Mouse (Mus musculus): ENCODE data around the gene Sesn2. TPM values are rescaled to one million over a fixed set of nuclear protein-coding genes. Genes with fewer than 3 reads are reported as not detected.
"Not testable (repeated sequence)": the region's sequence is repeated elsewhere in the genome, so short reads cannot be mapped to it uniquely, and the experiment has no call there.

The Sesn2 gene
- total RNA-seq (2021), result 10 to 100 TPM in 1 of 2 experiments, 1 to 10 TPM in 1; 9.5 to 10.2 TPM

- intact Hi-C loops (cut with DNase I), result loop anchor here (5.0 to 10.0 kb wide), 2 partner anchors 158 to 206 kb away; partner anchors contain the start of genes Rab42 and Rcc1
These were observed at the start of gene Sesn2 for GRCm38 (mm10) chr4:132510352-132510798. TSS of gene Sesn2 (minus strand) at chr4:132510501.

GRCm38 (mm10) chr4:132555550-132555949 lies 45.2 kb upstream of the Sesn2 start:
- DNase-seq (ENCODE audit: low spot score in 2 of 2); intact Hi-C loops (cut with DNase I): not testable (repeated sequence)

More at GRCm38 (mm10) chr4:132510352-132510798, at the start of gene Sesn2:
- DNase-seq (ENCODE audit: low spot score in 2 of 2), result peak; percentile 96 to 99

- DNase-seq (ENCODE audit: low spot score in 2 of 2), result no peak
- intact Hi-C loops (cut with DNase I), result no loop called here
These were observed 44.4 kb upstream of the Sesn2 start for GRCm38 (mm10) chr4:132554653-132555052.

GRCm38 (mm10) chr4:132554221-132554620 lies 43.9 kb upstream of the Sesn2 start:
- intact Hi-C loops (cut with DNase I), result no loop called here

GRCm38 (mm10) chr4:132545851-132546250 lies 35.5 kb upstream of the Sesn2 start:
- intact Hi-C loops (cut with DNase I), result loop anchor here (1.0 to 2.0 kb wide), 2 partner anchors 91 to 131 kb away; no protein-coding TSS in a partner anchor
- DNase-seq (ENCODE audit: low spot score in 2 of 2), result peak; percentile 68 to 77

More at GRCm38 (mm10) chr4:132554221-132554620, 43.9 kb upstream of the Sesn2 start:
- no peak for DNase-seq (ENCODE audit: low spot score in 2 of 2)

- intact Hi-C loops (cut with DNase I), result no loop called here
- DNase-seq (ENCODE audit: low spot score in 2 of 2), result peak in 1 of 2 experiments; percentile 74
These were observed 32.4 kb upstream of the Sesn2 start for GRCm38 (mm10) chr4:132542724-132543123.

- intact Hi-C loops (cut with DNase I), result no loop called here
- no peak for DNase-seq (ENCODE audit: low spot score in 2 of 2)
These were observed 31.1 kb upstream of the Sesn2 start for GRCm38 (mm10) chr4:132541413-132541812.

- intact Hi-C loops (cut with DNase I), result loop anchor here (10.0 kb wide), 1 partner anchor 365 kb away; no protein-coding TSS in a partner anchor
- peak in 1 of 2 experiments; percentile 41 for DNase-seq (ENCODE audit: low spot score in 2 of 2)
These were observed 29.2 kb upstream of the Sesn2 start for GRCm38 (mm10) chr4:132539481-132539880.

GRCm38 (mm10) chr4:132535406-132536121 lies 25.3 kb upstream of the Sesn2 start, which contains the start of gene Dnajc8:
TSS of gene Dnajc8 (plus strand) at chr4:132535550.
- intact Hi-C loops (cut with DNase I), result loop anchor here (10.0 kb wide), 1 partner anchor 369 kb away; no protein-coding TSS in a partner anchor
- peak; percentile 93 to 95 for DNase-seq (ENCODE audit: low spot score in 2 of 2)

GRCm38 (mm10) chr4:132532981-132533916 lies 22.9 kb upstream of the Sesn2 start, which contains the start of gene Atpif1:
TSS of gene Atpif1 (minus strand) at chr4:132533659.
- DNase-seq (ENCODE audit: low spot score in 2 of 2), result peak; percentile 89 to 93
- intact Hi-C loops (cut with DNase I), result loop anchor here (10.0 kb wide), 1 partner anchor 372 kb away; no protein-coding TSS in a partner anchor

- intact Hi-C loops (cut with DNase I), result loop anchor here (10.0 kb wide), 1 partner anchor 372 kb away; no protein-coding TSS in a partner anchor
- no peak for DNase-seq (ENCODE audit: low spot score in 2 of 2)
These were observed 22.2 kb upstream of the Sesn2 start for GRCm38 (mm10) chr4:132532496-132532895.

- DNase-seq (ENCODE audit: low spot score in 2 of 2), result no peak
- intact Hi-C loops (cut with DNase I), result loop anchor here (10.0 kb wide), 1 partner anchor 375 kb away; no protein-coding TSS in a partner anchor
These were observed 19.9 kb upstream of the Sesn2 start for GRCm38 (mm10) chr4:132530033-132530804.

GRCm38 (mm10) chr4:132529344-132529743 lies 19.0 kb upstream of the Sesn2 start:
- intact Hi-C loops (cut with DNase I), result no loop called here
- no peak for DNase-seq (ENCODE audit: low spot score in 2 of 2)

GRCm38 (mm10) chr4:132527917-132528522 lies 17.7 kb upstream of the Sesn2 start:
- no peak for DNase-seq (ENCODE audit: low spot score in 2 of 2)
- intact Hi-C loops (cut with DNase I), result no loop called here

GRCm38 (mm10) chr4:132526678-132527077 lies 16.4 kb upstream of the Sesn2 start:
- intact Hi-C loops (cut with DNase I), result no loop called here
- no peak for DNase-seq (ENCODE audit: low spot score in 2 of 2)

- intact Hi-C loops (cut with DNase I), result no loop called here
- no peak for DNase-seq (ENCODE audit: low spot score in 2 of 2)
These were observed 14.5 kb upstream of the Sesn2 start for GRCm38 (mm10) chr4:132524808-132525207.

GRCm38 (mm10) chr4:132524321-132524741 lies 14.0 kb upstream of the Sesn2 start:
- intact Hi-C loops (cut with DNase I), result no loop called here
- DNase-seq (ENCODE audit: low spot score in 2 of 2), result no peak

GRCm38 (mm10) chr4:132519188-132519587 lies 8.9 kb upstream of the Sesn2 start:
- DNase-seq (ENCODE audit: low spot score in 2 of 2), result no peak
- intact Hi-C loops (cut with DNase I), result loop anchor here (10.0 kb wide), 1 partner anchor 214 kb away; the partner anchor contains the start of gene Rab42
